ENCODE assay signal across 9 mouse cellular contexts in genomic region chr2:153529365-153529781, GRCm38 (mm10). TPM values are rescaled to one million over a fixed set of nuclear protein-coding genes. Genes with fewer than 3 reads are reported as not detected.
DNase-seq lines count a peak whose midpoint lies in the region; ATAC-seq and TF ChIP-seq lines count a peak whose summit lies in the region.
"Had no signal": no experiment of that assay in that cellular context is flagged by ENCODE, and none has a peak within 500 bp of the region (broad histone marks: within the 10 kb centered on the region; RNA-seq: fewer than 3 reads in every experiment).

No protein-coding gene starts in this region.

- no peaks in the 10 kb centered on the region for H3K36me3 ChIP-seq in intestine, embryonic 15.5 days
- no peaks in the 10 kb centered on the region for H3K36me3 ChIP-seq in liver, postnatal 0 days (replicated peaks; ENCODE audit: insufficient read depth, low read length)
- H3K36me3 ChIP-seq in neural tube, embryonic 15.5 days = no peaks in the 10 kb centered on the region

- peak overlapping the region; percentile 79 for H3K27ac ChIP-seq in intestine, embryonic 15.5 days
- H3K27ac ChIP-seq in liver, postnatal 0 days (ENCODE audit: low read depth) = no peak overlapping the region
- peak overlapping the region; percentile 81 for H3K27ac ChIP-seq in neural tube, embryonic 15.5 days (replicated peaks)

- no peaks in the 10 kb centered on the region for H3K9me3 ChIP-seq in intestine, embryonic 15.5 days
- H3K9me3 ChIP-seq in liver, postnatal 0 days (ENCODE audit: low read length) = no peaks in the 10 kb centered on the region
- no peaks in the 10 kb centered on the region for H3K9me3 ChIP-seq in neural tube, embryonic 15.5 days (replicated peaks)

- TF ChIP-seq EP300 in liver, postnatal 0 days (IDR thresholded peaks at IDR 0.05; ENCODE audit: low read depth) = no peak

- peaks cover 41% of the 10 kb centered on the region for H3K4me1 ChIP-seq in intestine, embryonic 15.5 days (replicated peaks)
- peaks cover 33% of the 10 kb centered on the region for H3K4me1 ChIP-seq in liver, postnatal 0 days (ENCODE audit: insufficient read depth)
- H3K4me1 ChIP-seq in neural tube, embryonic 15.5 days = peaks cover 32% of the 10 kb centered on the region

- 0 out of 2 replicates have a peak, but pooled peaks have one; percentile 1 for ATAC-seq in intestine, embryonic 15.5 days
- ATAC-seq in liver, postnatal 0 days = peak; percentile 11
- ATAC-seq in neural tube, embryonic 15.5 days (ENCODE audit: low FRiP score) = peak; percentile 12; the same call in 1 of the 2 replicates
- no peak for ATAC-seq in megakaryocyte-erythroid progenitor cell, adult 5-6 weeks (replicated peaks; ENCODE audit: low FRiP score, low TSS enrichment, poor library complexity, severe bottlenecking)

- H3K9ac ChIP-seq in intestine, embryonic 15.5 days = peak overlapping the region; percentile 67
- H3K9ac ChIP-seq in liver, postnatal 0 days (replicated peaks) = peak overlapping the region; percentile 75
- peak overlapping the region; percentile 72 for H3K9ac ChIP-seq in neural tube, embryonic 15.5 days (replicated peaks)

- peak overlapping the region; percentile 98 for H3K4me2 ChIP-seq in intestine, embryonic 15.5 days (replicated peaks)
- H3K4me2 ChIP-seq in liver, postnatal 0 days (ENCODE audit: low read depth, low read length) = peak overlapping the region; percentile 99
- H3K4me2 ChIP-seq in neural tube, embryonic 15.5 days = peak overlapping the region; percentile 97

- H3K4me3 ChIP-seq in intestine, embryonic 15.5 days (replicated peaks) = peak overlapping the region; percentile 76
- H3K4me3 ChIP-seq in liver, postnatal 0 days (ENCODE audit: low read depth, low read length) = peak overlapping the region; percentile 75
- peak overlapping the region; percentile 85 for H3K4me3 ChIP-seq in neural tube, embryonic 15.5 days (replicated peaks)

- TF ChIP-seq CTCF in liver, postnatal 0 days (IDR thresholded peaks at IDR 0.05; ENCODE audit: low read depth) = no peak

- peaks cover 3% of the 10 kb centered on the region; the same call in 1 of the 2 replicates for H3K27me3 ChIP-seq in intestine, embryonic 15.5 days (replicated peaks)
- H3K27me3 ChIP-seq in liver, postnatal 0 days (ENCODE audit: insufficient read depth, low read length) = peaks cover 19% of the 10 kb centered on the region; the same call in 1 of the 2 replicates
- H3K27me3 ChIP-seq in neural tube, embryonic 15.5 days (replicated peaks) = no peaks in the 10 kb centered on the region

- DNase-seq in spleen, adult 12 weeks (ENCODE audit: low spot score) = peak; percentile 23
- no peak for DNase-seq in spleen, postnatal 14 days (ENCODE audit: low spot score in 2 of 2)
- DNase-seq in cerebellum, adult 8-10 months = peak; percentile 65
- peak; percentile 51 for DNase-seq in gastrocnemius, postnatal 25 days
- DNase-seq in liver, postnatal 0 days = peak; percentile 62

- WGBS in intestine, embryonic 15.5 days = under 1% methylated on average over 49 of the region's 53 CpGs
- WGBS in liver, postnatal 0 days (ENCODE audit: insufficient replicate concordance) = under 1% methylated on average over 44 of the region's 53 CpGs
- WGBS in neural tube, embryonic 15.5 days = 0% methylated on average over 37 of the region's 53 CpGs

RNA-seq across cellular contexts. Expression of gene Nol4l, which starts 0.4 kb away (rescaled TPM):
- 1 to 10 TPM; 1.4 to 1.6 TPM for total RNA-seq in gastrocnemius, postnatal 25 days (2021)
- polyA plus RNA-seq in intestine, embryonic 15.5 days (2015; fragmentation: Nextera tagmentation; extraction: Ambion mirVana) = 25.6 and 27.1 TPM in 2 replicates
- polyA plus RNA-seq in liver, postnatal 0 days (2015; fragmentation: Nextera tagmentation; extraction: Ambion mirVana) = 1.7 and 1.9 TPM in 2 replicates
- polyA plus RNA-seq in neural tube, embryonic 15.5 days (2015; fragmentation: Nextera tagmentation; extraction: Ambion mirVana) = 31.4 and 36.1 TPM in 2 replicates
- total RNA-seq in megakaryocyte-erythroid progenitor cell, adult 5-6 weeks (2014; fragmentation: Nextera tagmentation) = 10.4 and 13.8 TPM in 2 replicates
- 4.2 and 13.3 TPM in 2 replicates for total RNA-seq in megakaryocyte-erythroid progenitor cell, adult 5-6 weeks (2017)

RNA-seq across cellular contexts. Expression of gene 4930404H24Rik, which starts 36.8 kb away (rescaled TPM):
- total RNA-seq in gastrocnemius, postnatal 25 days (2021) = not detected
- not detected in 2 replicates for polyA plus RNA-seq in intestine, embryonic 15.5 days (2015; fragmentation: Nextera tagmentation; extraction: Ambion mirVana)
- polyA plus RNA-seq in liver, postnatal 0 days (2015; fragmentation: Nextera tagmentation; extraction: Ambion mirVana) = not detected in 2 replicates
- not detected in 2 replicates for polyA plus RNA-seq in neural tube, embryonic 15.5 days (2015; fragmentation: Nextera tagmentation; extraction: Ambion mirVana)
- total RNA-seq in megakaryocyte-erythroid progenitor cell, adult 5-6 weeks (2014; fragmentation: Nextera tagmentation) = not detected in 2 replicates
- not detected in 2 replicates for total RNA-seq in megakaryocyte-erythroid progenitor cell, adult 5-6 weeks (2017)
- total RNA-seq: common myeloid progenitor, adult 5-6 weeks had no signal

Comparison
In these comparisons a context has a peak if more than half of its experiments do, and no peak if none do; other contexts are left out.
1. DNase-seq: peak in spleen, adult 12 weeks (single experiment), cerebellum, adult 8-10 months (single experiment), gastrocnemius, postnatal 25 days (single experiment) and liver, postnatal 0 days (single experiment); none in spleen, postnatal 14 days (0 of 2).
2. Peak in every context shown above with its lines, with median percentiles within 50 percentile points of each other: H3K4me2 ChIP-seq, H3K4me3 ChIP-seq and H3K9ac ChIP-seq.